Mouse (Mus musculus) erythroblast, embryonic 14.5 days (primary cell): Measurements from ENCODE around the gene Sf3a3. TPM values are rescaled to one million over a fixed set of nuclear protein-coding genes. Genes with fewer than 3 reads are reported as not detected.

ENCODE experiments used
- H3K27me3 ChIP-seq: 2 replicates; pipeline ENCODE4 v1.6.1; 2012; ENCODE audit warnings: inconsistent platforms; ENCODE audit not compliant: control insufficient read depth
- H3K36me3 ChIP-seq: 2 replicates; pipeline ENCODE4 v1.6.1; 2012; ENCODE audit warnings: mild to moderate bottlenecking, inconsistent platforms; ENCODE audit not compliant: control insufficient read depth
- H3K4me1 ChIP-seq: 2 replicates; pipeline ENCODE4 v1.6.1; 2012; ENCODE audit warnings: inconsistent platforms; ENCODE audit not compliant: control insufficient read depth
- H3K4me3 ChIP-seq: replicated peaks from 2 replicates; pipeline ENCODE3; 2012; ENCODE audit warnings: moderate library complexity, mild to moderate bottlenecking, inconsistent platforms
- H3K9me3 ChIP-seq: 2 replicates; pipeline ENCODE4 v1.6.1; 2012; ENCODE audit warnings: low read length, inconsistent platforms, mixed read lengths; ENCODE audit not compliant: control insufficient read depth
- GATA1 ChIP-seq: IDR thresholded peaks from 2 replicates; pipeline ENCODE4 v1.6.1; 2012; ENCODE audit warnings: low read length, inconsistent platforms, mixed read lengths
- TAL1 ChIP-seq: IDR thresholded peaks from 3 replicates; pipeline ENCODE4 v1.6.1; 2012; ENCODE audit warnings: low read length, inconsistent platforms, mixed read lengths
- polyA plus RNA-seq: library from polyadenylated mRNA; stranded (reverse); fragments of >175 nt; gene quantifications from 2 replicates; pipeline ENCODE4 v1.2.3, GENCODE M21; 2012

The Sf3a3 gene
- polyA plus RNA-seq, 1 experiment: 3.6 TPM

- TF ChIP-seq GATA1 (no peak), TAL1 (no peak)
- Histone ChIP-seq H3K27me3 (peaks cover 36% of the 10 kb centered on the region), H3K4me1 (no peaks in the 10 kb centered on the region; the same call in 1 of the 2 replicates), H3K9me3 (no peaks in the 10 kb centered on the region), H3K36me3 (peaks cover 42% of the 10 kb centered on the region), H3K4me3 (no peak overlapping the region)
Observed at GRCm38 (mm10) chr4:124675958-124676357, 38.6 kb upstream of the Sf3a3 start.

- Histone ChIP-seq H3K27me3 (no peaks in the 10 kb centered on the region), H3K4me3 (no peak overlapping the region), H3K9me3 (no peaks in the 10 kb centered on the region), H3K36me3 (peaks cover 88% of the 10 kb centered on the region), H3K4me1 (peaks cover 4% of the 10 kb centered on the region)
- no peak for TF ChIP-seq GATA1
- no peak for TF ChIP-seq TAL1
Observed at GRCm38 (mm10) chr4:124682270-124682669, 32.3 kb upstream of the Sf3a3 start.

GRCm38 (mm10) chr4:124683474-124683873 is 31.1 kb upstream of the Sf3a3 start:
- Histone ChIP-seq H3K36me3 (peaks cover 86% of the 10 kb centered on the region), H3K4me1 (peaks cover 4% of the 10 kb centered on the region), H3K4me3 (no peak overlapping the region), H3K27me3 (no peaks in the 10 kb centered on the region), H3K9me3 (no peaks in the 10 kb centered on the region)
- TF ChIP-seq TAL1 (no peak), GATA1 (no peak)

GRCm38 (mm10) chr4:124685004-124685403 is 29.6 kb upstream of the Sf3a3 start:
- Histone ChIP-seq H3K4me3 (no peak overlapping the region), H3K27me3 (no peaks in the 10 kb centered on the region), H3K4me1 (peaks cover 4% of the 10 kb centered on the region), H3K36me3 (peaks cover 76% of the 10 kb centered on the region), H3K9me3 (no peaks in the 10 kb centered on the region)
- TF ChIP-seq GATA1 (no peak), TAL1 (no peak)

- H3K36me3 ChIP-seq: peaks cover 72% of the 10 kb centered on the region
Observed at GRCm38 (mm10) chr4:124685453-124685852, 29.1 kb upstream of the Sf3a3 start.

GRCm38 (mm10) chr4:124685897-124686402 is 28.6 kb upstream of the Sf3a3 start:
- TF ChIP-seq GATA1: no peak
- no peak for TF ChIP-seq TAL1
- H3K36me3 ChIP-seq: peaks cover 71% of the 10 kb centered on the region
- no peak overlapping the region for H3K4me3 ChIP-seq
- peaks cover 9% of the 10 kb centered on the region for H3K4me1 ChIP-seq
- no peaks in the 10 kb centered on the region for H3K9me3 ChIP-seq
- no peaks in the 10 kb centered on the region for H3K27me3 ChIP-seq

More at GRCm38 (mm10) chr4:124685453-124685852, 29.1 kb upstream of the Sf3a3 start:
- no peak overlapping the region for H3K4me3 ChIP-seq
- TF ChIP-seq TAL1 (no peak), GATA1 (no peak)
- H3K27me3 ChIP-seq: no peaks in the 10 kb centered on the region
- no peaks in the 10 kb centered on the region for H3K9me3 ChIP-seq
- H3K4me1 ChIP-seq: peaks cover 4% of the 10 kb centered on the region

GRCm38 (mm10) chr4:124691455-124691854 is 23.1 kb upstream of the Sf3a3 start:
- H3K4me3 ChIP-seq: no peak overlapping the region

GRCm38 (mm10) chr4:124692416-124692861 is 22.1 kb upstream of the Sf3a3 start:
- Histone ChIP-seq H3K9me3 (no peaks in the 10 kb centered on the region), H3K27me3 (peaks cover 7% of the 10 kb centered on the region), H3K4me3 (peak overlapping the region; percentile 97), H3K36me3 (peaks cover 14% of the 10 kb centered on the region), H3K4me1 (peaks cover 51% of the 10 kb centered on the region)
- no peak for TF ChIP-seq TAL1
- no peak for TF ChIP-seq GATA1

More at GRCm38 (mm10) chr4:124691455-124691854, 23.1 kb upstream of the Sf3a3 start:
- peaks cover 54% of the 10 kb centered on the region for H3K4me1 ChIP-seq
- peaks cover 7% of the 10 kb centered on the region for H3K27me3 ChIP-seq
- TF ChIP-seq TAL1 (no peak), GATA1 (no peak)
- H3K9me3 ChIP-seq: no peaks in the 10 kb centered on the region
- H3K36me3 ChIP-seq: peaks cover 23% of the 10 kb centered on the region

GRCm38 (mm10) chr4:124693135-124693894 is 21.3 kb upstream of the Sf3a3 start, which contains the start of gene Utp11:
Utp11 (minus strand) TSS chr4:124693600.
- H3K36me3 ChIP-seq: peaks cover 9% of the 10 kb centered on the region
- TF ChIP-seq TAL1: no peak
- H3K4me3 ChIP-seq: peak within 1 kb of the TSS; percentile 97
- H3K27me3 ChIP-seq: peaks cover 7% of the 10 kb centered on the region
- H3K4me1 ChIP-seq: peaks cover 51% of the 10 kb centered on the region
- no peaks in the 10 kb centered on the region for H3K9me3 ChIP-seq
